Mouse (Mus musculus): ENCODE measurements at regions not wholly inside any gene's neighbourhood (a gene's known extent, or its start where the extent isn't known, plus 50 kb on each side); places are given as distances from the start of the nearest gene placed in this dataset.

DNA sequence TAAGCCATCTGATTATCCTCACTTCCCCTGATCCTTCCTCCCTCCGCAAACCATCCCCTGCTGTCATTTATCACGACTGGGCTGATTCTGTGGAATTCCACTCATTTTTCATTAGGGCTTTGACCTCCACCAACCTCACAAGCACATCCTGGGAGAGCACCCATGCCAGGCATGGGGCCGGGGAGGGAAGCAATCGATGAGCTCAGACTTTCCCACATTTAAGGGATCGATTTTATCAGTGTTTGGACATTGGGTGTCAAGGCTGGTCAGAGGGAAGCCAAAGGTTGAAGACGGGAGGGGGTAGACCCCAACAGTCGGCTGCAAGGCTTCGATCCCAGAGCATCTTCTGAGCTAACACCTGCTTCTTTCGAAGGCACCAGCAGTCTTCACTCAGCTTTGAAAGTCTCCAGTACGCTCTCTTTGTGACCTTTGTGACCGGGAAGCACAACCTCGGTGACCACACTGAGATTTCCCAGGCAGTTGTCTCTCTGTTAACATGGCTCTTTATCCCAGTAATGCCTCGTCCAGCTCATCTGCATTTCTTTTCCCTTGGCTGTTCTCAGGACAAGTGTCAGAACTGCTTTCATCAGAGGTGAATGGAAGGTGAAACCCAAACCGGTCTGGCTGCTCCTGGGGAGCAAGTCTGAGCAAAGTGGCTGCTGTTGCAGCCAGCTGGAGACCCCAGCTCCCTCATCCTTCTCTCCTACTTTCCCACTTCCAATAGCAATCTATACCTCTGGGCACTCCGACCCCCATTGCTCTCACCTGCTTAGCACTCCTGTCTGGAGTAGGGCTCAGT lies 53.7 kb upstream of the Sox9 start:
- no peak for DNase-seq (ENCODE audit: low spot score)
